In the genomic region with DNA sequence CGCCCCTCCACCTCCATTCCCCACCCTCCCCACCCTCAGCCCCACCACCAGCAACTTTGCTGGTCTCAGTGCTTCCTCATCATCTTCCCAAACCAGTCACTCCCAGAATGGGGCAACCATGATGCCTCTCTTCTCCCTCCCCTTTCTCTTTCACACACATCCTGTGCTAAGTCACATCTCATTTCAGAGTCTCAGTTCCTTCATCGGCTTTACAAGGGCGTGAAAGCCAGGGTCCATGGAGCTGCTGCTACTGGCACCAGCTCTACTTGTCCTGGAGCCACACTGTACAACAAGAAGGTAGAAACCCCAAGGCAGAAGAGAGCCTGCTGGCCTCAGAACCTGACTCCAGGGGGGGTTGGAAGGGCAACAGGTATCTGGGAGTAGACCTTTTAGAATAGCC, we compare ENCODE assay signal across 11 mouse cellular contexts. TPM values are rescaled to one million over a fixed set of nuclear protein-coding genes. Genes with fewer than 3 reads are reported as not detected.
A peak's percentile ranks its signal among the peaks of the same experiment; 100 is the strongest.
DNase-seq lines count a peak whose midpoint lies in the region; ATAC-seq and TF ChIP-seq lines count a peak whose summit lies in the region.
"Had no signal": no experiment of that assay in that cellular context is flagged by ENCODE, and none has a peak within 500 bp of the region (broad histone marks: within the 10 kb centered on the region; RNA-seq: fewer than 3 reads in every experiment).

No protein-coding gene starts in this region.

- peaks cover 4% of the 10 kb centered on the region for H3K4me1 ChIP-seq in bone marrow, adult 2 months (ENCODE audit: control insufficient read depth, insufficient read depth, low read length)
- H3K4me1 ChIP-seq in intestine, postnatal 0 days (replicated peaks; ENCODE audit: control insufficient read depth, insufficient read depth, low read length): no peaks in the 10 kb centered on the region
- peaks cover 7% of the 10 kb centered on the region; the same call in 1 of the 2 replicates for H3K4me1 ChIP-seq in midbrain, postnatal 0 days (ENCODE audit: insufficient read depth, low read length)
- 0 out of 2 replicates have a peak, but pooled peaks cover 5% of the 10 kb centered on the region for H3K4me1 ChIP-seq in forebrain, postnatal 0 days (ENCODE audit: insufficient read depth)

- H3K27ac ChIP-seq in bone marrow, adult 2 months (ENCODE audit: control insufficient read depth, insufficient read depth, low read depth, low read length, poor library complexity): peak overlapping the region; percentile 76
- H3K27ac ChIP-seq in intestine, postnatal 0 days (ENCODE audit: low read depth, low read length): no peak overlapping the region
- H3K27ac ChIP-seq in midbrain, postnatal 0 days (ENCODE audit: low read depth, low read length): no peak overlapping the region
- H3K27ac ChIP-seq in forebrain, postnatal 0 days (ENCODE audit: low read depth, low read length): no peak overlapping the region

- H3K4me3 ChIP-seq in bone marrow, adult 2 months (replicated peaks; ENCODE audit: control insufficient read depth, low read depth, low read length): peak overlapping the region; percentile 78
- H3K4me3 ChIP-seq in intestine, postnatal 0 days (ENCODE audit: low read depth, low read length): peak overlapping the region; percentile 54; the same call in 1 of the 2 replicates
- no peak overlapping the region for H3K4me3 ChIP-seq in midbrain, postnatal 0 days (ENCODE audit: low read depth, low read length)
- H3K4me3 ChIP-seq in forebrain, postnatal 0 days (ENCODE audit: low read depth, low read length): no peak overlapping the region

- H3K27me3 ChIP-seq in intestine, postnatal 0 days (replicated peaks; ENCODE audit: control insufficient read depth, insufficient read depth, low read length): no peaks in the 10 kb centered on the region
- peaks cover 6% of the 10 kb centered on the region; the same call in 1 of the 2 replicates for H3K27me3 ChIP-seq in midbrain, postnatal 0 days (ENCODE audit: insufficient read depth, low read length)
- no peaks in the 10 kb centered on the region for H3K27me3 ChIP-seq in forebrain, postnatal 0 days (ENCODE audit: insufficient read depth, low read length)

- DNase-seq in CD4-positive, CD25-positive, alpha-beta regulatory T cell, adult 2 months (ENCODE audit: low read depth, low spot score): peak; percentile 41
- peak; percentile 27 to 42 for DNase-seq in lung, postnatal 4 days
- no peak for DNase-seq in midbrain, postnatal 0 days (ENCODE audit: low spot score)
- DNase-seq in forebrain, postnatal 0 days: no peak
- DNase-seq in kidney, postnatal 36 days: no peak
- no peak for DNase-seq in cerebellum, postnatal 10 days
- DNase-seq: cerebellum, adult 9-11 months; gastrocnemius, postnatal 10 days; layer of hippocampus, adult 9-11 months had no signal

- WGBS in bone marrow, adult 2 months: 1% methylated on average over 3 of the region's 3 CpGs
- WGBS in intestine, postnatal 0 days: 64% methylated on average over 3 of the region's 3 CpGs
- 82% methylated on average over 3 of the region's 3 CpGs for WGBS in midbrain, postnatal 0 days
- WGBS in forebrain, postnatal 0 days: 88% methylated on average over 3 of the region's 3 CpGs

- no peak for ATAC-seq in intestine, postnatal 0 days
- ATAC-seq in midbrain, postnatal 0 days (ENCODE audit: low FRiP score): no peak
- ATAC-seq in forebrain, postnatal 0 days: no peak

- TF ChIP-seq POLR2A in bone marrow, adult 2 months (IDR thresholded peaks at IDR 0.05; ENCODE audit: borderline replicate concordance, control insufficient read depth, low read depth, low read length): no peak

- H3K9ac ChIP-seq in intestine, postnatal 0 days (ENCODE audit: low read depth, low read length): no peak overlapping the region
- H3K9ac ChIP-seq in midbrain, postnatal 0 days (replicated peaks; ENCODE audit: low read length, poor library complexity, severe bottlenecking): no peak overlapping the region
- H3K9ac ChIP-seq in forebrain, postnatal 0 days: no peak overlapping the region

- no peak for TF ChIP-seq CTCF in bone marrow, adult 2 months (IDR thresholded peaks at IDR 0.05; ENCODE audit: control insufficient read depth, insufficient read depth, low read length)
- no peak for TF ChIP-seq CTCF in intestine, postnatal 0 days (IDR thresholded peaks at IDR 0.05; ENCODE audit: low read depth)
- no peak for TF ChIP-seq CTCF in midbrain, postnatal 0 days (IDR thresholded peaks at IDR 0.05)
- TF ChIP-seq CTCF in forebrain, postnatal 0 days (IDR thresholded peaks at IDR 0.05; ENCODE audit: low read depth): no peak

- H3K4me2 ChIP-seq in intestine, postnatal 0 days (replicated peaks; ENCODE audit: low read depth): peak overlapping the region; percentile 85
- H3K4me2 ChIP-seq in midbrain, postnatal 0 days (ENCODE audit: low read depth, low read length, poor library complexity, severe bottlenecking): no peak overlapping the region
- H3K4me2 ChIP-seq in forebrain, postnatal 0 days (ENCODE audit: low read depth): no peak overlapping the region

- no peaks in the 10 kb centered on the region for H3K36me3 ChIP-seq in intestine, postnatal 0 days (ENCODE audit: control insufficient read depth, insufficient read depth)
- H3K36me3 ChIP-seq in midbrain, postnatal 0 days (ENCODE audit: insufficient read depth, low read length): no peaks in the 10 kb centered on the region
- H3K36me3 ChIP-seq in forebrain, postnatal 0 days (ENCODE audit: insufficient read depth): no peaks in the 10 kb centered on the region

- H3K9me3 ChIP-seq in intestine, postnatal 0 days (ENCODE audit: control insufficient read depth): no peaks in the 10 kb centered on the region
- H3K9me3 ChIP-seq in midbrain, postnatal 0 days (ENCODE audit: low read length): no peaks in the 10 kb centered on the region
- H3K9me3 ChIP-seq in forebrain, postnatal 0 days (ENCODE audit: low read length): no peaks in the 10 kb centered on the region

RNA-seq across cellular contexts. Expression of a gene that starts 2.2 kb away (rescaled TPM):
- 16.4 and 39.6 TPM in 2 replicates for polyA plus RNA-seq in bone marrow, adult 2 months (2011; ENCODE audit: insufficient read depth, insufficient read length, low replicate concordance, missing spikeins)
- polyA plus RNA-seq in intestine, postnatal 0 days (2015; fragmentation: Nextera tagmentation; extraction: Ambion mirVana): 9.6 and 10.6 TPM in 2 replicates
- total RNA-seq in midbrain, postnatal 0 days (2014; rRNA removed): 5.4 and 6.2 TPM in 2 replicates
- polyA plus RNA-seq in midbrain, postnatal 0 days (2015; fragmentation: Nextera tagmentation; extraction: Ambion mirVana): 2.9 and 3.4 TPM in 2 replicates
- 4.5 and 7.8 TPM in 2 replicates for total RNA-seq in forebrain, postnatal 0 days (2014; rRNA removed)
- polyA plus RNA-seq in forebrain, postnatal 0 days (2015; fragmentation: Nextera tagmentation; extraction: Ambion mirVana): 3.0 and 3.6 TPM in 2 replicates

Comparison
In these comparisons a context has a peak if more than half of its experiments do, and no peak if none do; other contexts are left out.
1. DNase-seq: peak in CD4-positive, CD25-positive, alpha-beta regulatory T cell, adult 2 months (single experiment) and lung, postnatal 4 days (2 of 2); none in midbrain, postnatal 0 days (single experiment), forebrain, postnatal 0 days (single experiment), kidney, postnatal 36 days (0 of 2) and cerebellum, postnatal 10 days (0 of 2).
2. H3K4me3 ChIP-seq: peak in bone marrow, adult 2 months (single experiment) and intestine, postnatal 0 days (single experiment); none in midbrain, postnatal 0 days (single experiment) and forebrain, postnatal 0 days (single experiment).